Mouse (Mus musculus) urinary bladder, postnatal 14 days (tissue): ENCODE measurements around the gene Scgb2b19.
"Not testable (repeated sequence)": the region's sequence is repeated elsewhere in the genome, so short reads cannot be mapped to it uniquely, and the experiment has no call there.

Experiments used
- DNase-seq: peaks from one replicate; pipeline ENCODE4 v3.0.0; 2021; ENCODE audit warnings: low spot score

Scgb2b19 gene

DNA sequence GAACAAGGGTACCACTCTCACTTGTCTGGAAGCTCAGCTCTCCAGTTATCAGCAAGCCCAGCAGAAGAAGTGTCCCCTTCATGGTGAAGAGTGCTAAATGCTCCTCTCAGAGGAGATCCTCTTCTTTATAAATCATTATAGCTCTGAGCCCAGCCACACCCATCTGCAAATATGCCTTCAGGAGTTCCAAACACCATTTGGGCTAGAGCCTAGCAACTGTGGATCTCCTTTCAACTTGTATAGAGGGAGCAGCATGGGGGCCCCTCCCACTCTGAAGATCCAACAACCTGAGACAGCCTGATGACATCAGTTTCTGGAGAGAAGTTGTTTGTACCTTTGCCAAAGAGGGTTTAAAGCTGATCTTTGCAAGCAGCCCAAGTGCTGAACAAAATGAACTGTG, at the start of gene Scgb2b19:
Scgb2b19 (minus strand) TSS at position 101 of the 400 bp plus-strand sequence.
- not testable (repeated sequence) for DNase-seq

DNA sequence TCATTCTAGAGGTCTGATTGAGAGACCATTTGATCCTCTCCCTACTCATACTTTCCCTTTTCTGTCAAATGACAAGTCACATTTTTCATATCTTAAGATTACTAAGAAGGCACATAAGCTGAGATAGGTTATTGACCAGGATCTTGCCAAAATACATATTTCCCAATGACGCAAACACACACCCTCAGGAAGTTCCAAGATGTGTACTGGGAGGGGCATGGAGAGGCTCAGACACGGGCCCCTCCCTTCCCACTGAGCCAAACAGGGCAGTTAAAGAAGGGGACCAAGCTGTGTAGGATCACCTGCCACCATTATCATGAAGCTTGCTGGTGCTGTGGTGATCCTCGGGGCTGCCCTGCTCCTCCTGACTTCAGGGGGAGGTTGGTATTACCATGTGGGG, 6.9 kb upstream of the Scgb2b19 start, which contains the start of gene Scgb1b19:
Scgb1b19 (plus strand) TSS at position 301 of the 400 bp plus-strand sequence.
- DNase-seq = not testable (repeated sequence)
